Mouse (Mus musculus) embryonic fibroblast, embryonic 13.5 days (primary cell): ENCODE results near the gene Nwd1.

Source experiments
- CTCF ChIP-seq: IDR thresholded peaks from 2 replicates; pipeline ENCODE4 v1.5.1; 2011; ENCODE audit warnings: mild to moderate bottlenecking, control low read depth, low read length, moderate library complexity, borderline replicate concordance; ENCODE audit not compliant: insufficient read depth
- POLR2A ChIP-seq: IDR thresholded peaks from 2 replicates; pipeline ENCODE4 v1.6.1; 2011; ENCODE audit warnings: low read depth, mild to moderate bottlenecking, control low read depth, low read length, moderate library complexity

DNA sequence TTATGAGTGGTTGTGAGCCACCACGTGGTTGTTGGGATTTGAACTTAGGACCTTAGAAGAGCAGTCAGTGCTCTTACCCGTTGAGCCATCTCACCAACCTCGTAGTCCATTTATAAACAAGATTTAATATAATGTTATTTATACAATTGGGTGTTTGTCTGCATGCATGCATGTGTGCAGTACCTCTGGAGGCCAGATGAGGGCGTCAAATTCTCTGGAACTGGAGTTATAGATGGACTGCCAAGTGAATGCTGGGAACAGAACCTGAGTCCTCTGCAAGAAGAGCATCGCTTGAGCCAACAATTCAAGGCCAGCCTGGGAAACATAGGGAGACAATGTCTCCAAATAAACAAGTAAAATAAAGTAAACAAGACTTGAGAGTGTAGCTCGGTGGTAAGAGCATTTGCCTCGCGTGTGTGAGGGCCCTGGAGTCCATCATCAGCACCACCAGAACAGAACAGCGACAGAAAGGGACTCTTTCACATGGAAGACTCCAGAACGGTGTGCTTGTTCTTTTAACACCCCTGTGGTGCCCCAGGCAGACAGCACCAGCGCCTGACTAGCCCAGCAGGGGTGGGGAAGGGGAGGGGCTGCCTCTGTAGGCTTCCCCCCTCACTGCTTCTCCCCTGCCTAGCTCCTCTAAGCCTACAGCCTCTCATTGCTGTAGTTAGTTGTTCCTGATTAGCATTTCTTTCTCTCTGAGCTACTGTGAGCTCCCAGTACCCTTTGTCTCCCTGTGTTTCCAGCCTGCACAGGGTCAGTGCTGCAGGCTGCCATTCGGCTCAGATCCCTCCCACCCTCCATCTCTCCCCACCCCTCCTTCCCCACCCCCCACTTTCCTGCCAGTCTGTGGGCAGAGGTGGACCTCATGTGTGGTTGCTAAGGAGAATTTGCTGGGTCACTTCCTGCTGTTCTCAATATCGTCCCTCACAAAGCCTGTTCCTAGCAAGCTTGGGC is 8.3 kb downstream of the Nwd1 start:
- no peak for TF ChIP-seq POLR2A
- TF ChIP-seq CTCF, result no peak
